Mouse (Mus musculus): ENCODE results near the gene Aknad1. TPM values are rescaled to one million over a fixed set of nuclear protein-coding genes. Genes with fewer than 3 reads are reported as not detected.

The Aknad1 gene
- polyA plus RNA-seq, 1 experiment from 2014 or later, result 0.10 TPM

GRCm38 (mm10) chr3:108719761-108720160 is 19.7 kb upstream of the Aknad1 start:
- no peak overlapping the region for H3K27ac ChIP-seq (replicated peaks)
- no peak overlapping the region for H3K4me3 ChIP-seq (replicated peaks)
- H3K4me2 ChIP-seq, result peak overlapping the region; percentile 69; the same call in 1 of the 2 replicates
- H3K27me3 ChIP-seq (replicated peaks), result no peaks in the 10 kb centered on the region
- H3K9ac ChIP-seq (replicated peaks), result no peak overlapping the region
- no peaks in the 10 kb centered on the region for H3K36me3 ChIP-seq
- 76% methylated on average over 3 of the region's 3 CpGs for WGBS
- ATAC-seq (ENCODE audit: low FRiP score), result no peak
- no peaks in the 10 kb centered on the region for H3K9me3 ChIP-seq (replicated peaks)
- peaks cover 21% of the 10 kb centered on the region for H3K4me1 ChIP-seq

- H3K4me2 ChIP-seq, result peak overlapping the region; percentile 69
- no peaks in the 10 kb centered on the region for H3K27me3 ChIP-seq (replicated peaks)
- H3K27ac ChIP-seq (replicated peaks), result peak overlapping the region; percentile 89
- under 1% methylated on average over 44 of the region's 44 CpGs for WGBS
- ATAC-seq (ENCODE audit: low FRiP score), result peak; percentile 63
- peak overlapping the region; percentile 78 for H3K9ac ChIP-seq (replicated peaks)
- no peaks in the 10 kb centered on the region for H3K36me3 ChIP-seq
- H3K4me3 ChIP-seq (replicated peaks), result peak overlapping the region; percentile 76
- no peaks in the 10 kb centered on the region for H3K9me3 ChIP-seq (replicated peaks)
- H3K4me1 ChIP-seq, result peaks cover 24% of the 10 kb centered on the region
Measured at GRCm38 (mm10) chr3:108721076-108721991, 18.1 kb upstream of the Aknad1 start.

GRCm38 (mm10) chr3:108722036-108722872 is 17.2 kb upstream of the Aknad1 start, which contains the start of gene Gpsm2:
Gpsm2 (minus strand) TSS chr3:108722309.
- no peaks in the 10 kb centered on the region for H3K36me3 ChIP-seq
- peak within 1 kb of the TSS; percentile 89 for H3K27ac ChIP-seq (replicated peaks)
- peak within 1 kb of the TSS; percentile 69 for H3K4me2 ChIP-seq
- no peaks in the 10 kb centered on the region for H3K9me3 ChIP-seq (replicated peaks)
- peak; percentile 97 for ATAC-seq (ENCODE audit: low FRiP score)
- H3K9ac ChIP-seq (replicated peaks), result peak within 1 kb of the TSS; percentile 78
- H3K4me3 ChIP-seq (replicated peaks), result peak within 1 kb of the TSS; percentile 76
- peaks cover 24% of the 10 kb centered on the region for H3K4me1 ChIP-seq
- H3K27me3 ChIP-seq (replicated peaks), result no peaks in the 10 kb centered on the region
- WGBS, result 3% methylated on average over 53 of the region's 53 CpGs

GRCm38 (mm10) chr3:108726413-108726812 is 13.0 kb upstream of the Aknad1 start:
- no peak for ATAC-seq (ENCODE audit: low FRiP score)
- H3K27ac ChIP-seq (replicated peaks), result no peak overlapping the region
- H3K36me3 ChIP-seq, result no peaks in the 10 kb centered on the region
- no peak overlapping the region for H3K4me2 ChIP-seq
- H3K4me1 ChIP-seq, result peaks cover 10% of the 10 kb centered on the region
- 94% methylated on average over 7 of the region's 7 CpGs for WGBS
- no peak overlapping the region for H3K4me3 ChIP-seq (replicated peaks)
- H3K9ac ChIP-seq (replicated peaks), result no peak overlapping the region
- H3K27me3 ChIP-seq (replicated peaks), result no peaks in the 10 kb centered on the region
- no peaks in the 10 kb centered on the region for H3K9me3 ChIP-seq (replicated peaks)

- no peak overlapping the region for H3K4me3 ChIP-seq (replicated peaks)
- H3K9ac ChIP-seq (replicated peaks), result no peak overlapping the region
- no peak for ATAC-seq (ENCODE audit: low FRiP score)
- H3K27ac ChIP-seq (replicated peaks), result no peak overlapping the region
- no peak overlapping the region for H3K4me2 ChIP-seq
- no peaks in the 10 kb centered on the region for H3K36me3 ChIP-seq
- no peaks in the 10 kb centered on the region for H3K9me3 ChIP-seq (replicated peaks)
- peaks cover 9% of the 10 kb centered on the region for H3K4me1 ChIP-seq
- no peaks in the 10 kb centered on the region for H3K27me3 ChIP-seq (replicated peaks)
Measured at GRCm38 (mm10) chr3:108727344-108727743, 12.1 kb upstream of the Aknad1 start.

- Histone ChIP-seq H3K4me2 (no peak overlapping the region), H3K4me1 (peaks cover 5% of the 10 kb centered on the region), H3K36me3 (no peaks in the 10 kb centered on the region), H3K27me3 (replicated peaks) (no peaks in the 10 kb centered on the region), H3K27ac (replicated peaks) (no peak overlapping the region), H3K9ac (replicated peaks) (no peak overlapping the region), H3K9me3 (replicated peaks) (no peaks in the 10 kb centered on the region), H3K4me3 (replicated peaks) (no peak overlapping the region)
- no peak for ATAC-seq (ENCODE audit: low FRiP score)
- 94% methylated on average over 3 of the region's 3 CpGs for WGBS
Measured at GRCm38 (mm10) chr3:108727776-108728175, 11.7 kb upstream of the Aknad1 start.

GRCm38 (mm10) chr3:108730316-108730715 is 9.1 kb upstream of the Aknad1 start:
- 45% methylated on average over 12 of the region's 12 CpGs for WGBS

GRCm38 (mm10) chr3:108737761-108738160 is 1.7 kb upstream of the Aknad1 start:
- WGBS, result 96% methylated on average over 3 of the region's 3 CpGs
- Histone ChIP-seq H3K9me3 (replicated peaks) (no peaks in the 10 kb centered on the region), H3K9ac (replicated peaks) (no peak overlapping the region), H3K27me3 (replicated peaks) (0 out of 2 replicates have a peak, but pooled peaks cover 3% of the 10 kb centered on the region), H3K4me3 (replicated peaks) (no peak overlapping the region), H3K27ac (replicated peaks) (no peak overlapping the region), H3K4me2 (no peak overlapping the region), H3K36me3 (no peaks in the 10 kb centered on the region), H3K4me1 (no peaks in the 10 kb centered on the region)
- no peak for ATAC-seq (ENCODE audit: low FRiP score)

More at GRCm38 (mm10) chr3:108730316-108730715, 9.1 kb upstream of the Aknad1 start:
- no peaks in the 10 kb centered on the region for H3K4me1 ChIP-seq
- no peak overlapping the region for H3K4me3 ChIP-seq (replicated peaks)
- no peak for ATAC-seq (ENCODE audit: low FRiP score)
- H3K9ac ChIP-seq (replicated peaks), result no peak overlapping the region
- no peaks in the 10 kb centered on the region for H3K27me3 ChIP-seq (replicated peaks)
- no peaks in the 10 kb centered on the region for H3K9me3 ChIP-seq (replicated peaks)
- H3K36me3 ChIP-seq, result no peaks in the 10 kb centered on the region
- H3K27ac ChIP-seq (replicated peaks), result no peak overlapping the region
- H3K4me2 ChIP-seq, result no peak overlapping the region

- Histone ChIP-seq H3K9me3 (replicated peaks) (no peaks in the 10 kb centered on the region), H3K9ac (replicated peaks) (no peak overlapping the region), H3K4me2 (no peak overlapping the region), H3K4me3 (replicated peaks) (no peak overlapping the region), H3K36me3 (no peaks in the 10 kb centered on the region), H3K27me3 (replicated peaks) (no peaks in the 10 kb centered on the region), H3K27ac (replicated peaks) (no peak overlapping the region), H3K4me1 (no peaks in the 10 kb centered on the region)
- 81% methylated on average over 4 of the region's 4 CpGs for WGBS
- ATAC-seq (ENCODE audit: low FRiP score), result no peak
Measured at GRCm38 (mm10) chr3:108744060-108744459, 4.6 kb downstream of the Aknad1 start.

- no peak for ATAC-seq (ENCODE audit: low FRiP score)
- no peak overlapping the region for H3K27ac ChIP-seq (replicated peaks)
- no peak overlapping the region for H3K9ac ChIP-seq (replicated peaks)
- no peaks in the 10 kb centered on the region for H3K4me1 ChIP-seq
- no peak overlapping the region for H3K4me3 ChIP-seq (replicated peaks)
- H3K27me3 ChIP-seq (replicated peaks), result no peaks in the 10 kb centered on the region
- no peaks in the 10 kb centered on the region for H3K36me3 ChIP-seq
- H3K9me3 ChIP-seq (replicated peaks), result no peaks in the 10 kb centered on the region
- H3K4me2 ChIP-seq, result no peak overlapping the region
- 85% methylated on average over 6 of the region's 6 CpGs for WGBS
Measured at GRCm38 (mm10) chr3:108751061-108751460, 11.6 kb downstream of the Aknad1 start.

GRCm38 (mm10) chr3:108751691-108752090 is 12.2 kb downstream of the Aknad1 start:
- H3K4me1 ChIP-seq, result no peaks in the 10 kb centered on the region
- H3K9ac ChIP-seq (replicated peaks), result no peak overlapping the region
- 91% methylated on average over 6 of the region's 6 CpGs for WGBS

More at GRCm38 (mm10) chr3:108751691-108752090, 12.2 kb downstream of the Aknad1 start:
- no peak for ATAC-seq (ENCODE audit: low FRiP score)
- no peak overlapping the region for H3K4me2 ChIP-seq
- no peaks in the 10 kb centered on the region for H3K9me3 ChIP-seq (replicated peaks)
- H3K4me3 ChIP-seq (replicated peaks), result no peak overlapping the region
- no peak overlapping the region for H3K27ac ChIP-seq (replicated peaks)
- H3K36me3 ChIP-seq, result no peaks in the 10 kb centered on the region
- H3K27me3 ChIP-seq (replicated peaks), result no peaks in the 10 kb centered on the region
